Comparison of ENCODE assay signal across 29 mouse cellular contexts in the genomic region with DNA sequence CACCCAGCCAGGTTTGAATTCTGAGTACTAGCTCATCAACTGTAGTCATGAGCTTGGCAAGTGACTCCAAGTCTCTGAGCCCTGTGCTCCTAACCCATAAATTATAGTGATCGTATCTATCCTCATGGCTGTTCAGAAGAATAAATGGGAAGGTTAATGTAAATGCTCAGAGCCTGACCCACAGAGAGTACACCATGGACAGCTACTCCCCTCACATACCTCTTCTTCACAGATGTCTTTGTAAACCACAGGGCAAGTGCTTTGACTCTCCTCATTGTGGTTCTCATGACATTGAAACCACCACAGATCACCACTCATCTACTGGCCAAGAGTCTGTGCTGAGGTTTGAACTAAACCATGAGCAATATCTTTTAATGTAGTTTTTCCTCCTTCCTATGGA.
"Had no signal": no experiment of that assay in that cellular context is flagged by ENCODE, and none has a peak within 500 bp of the region (broad histone marks: within the 10 kb centered on the region; RNA-seq: fewer than 3 reads in every experiment).

No protein-coding gene starts in this region.

- DNase-seq: heart, postnatal 10 days; heart, postnatal 14 days; heart, postnatal 36 days; heart, postnatal 4 days; kidney, adult 11 months; kidney, adult 18-20 months; kidney, adult 2 months; kidney, adult 8-10 months; kidney, adult 9 months; kidney, postnatal 14 days; kidney, postnatal 25 days; kidney, postnatal 36 days; kidney, postnatal 4 days; layer of hippocampus, adult 9-11 months; layer of hippocampus, postnatal 36 days had no signal

- H3K27me3 ChIP-seq: heart, embryonic 12.5 days; heart, embryonic 13.5 days; heart, embryonic 15.5 days; hindbrain, embryonic 12.5 days; hindbrain, embryonic 13.5 days; hindbrain, embryonic 15.5 days; intestine, embryonic 15.5 days; kidney, embryonic 15.5 days had no signal

- H3K4me2 ChIP-seq: heart, embryonic 11.5 days; heart, embryonic 12.5 days; heart, embryonic 13.5 days; heart, embryonic 15.5 days; hindbrain, embryonic 12.5 days; hindbrain, embryonic 13.5 days; hindbrain, embryonic 14.5 days; hindbrain, embryonic 15.5 days; intestine, embryonic 15.5 days; kidney, embryonic 15.5 days had no signal

- H3K4me3 ChIP-seq: heart, embryonic 10.5 days; heart, embryonic 12.5 days; heart, embryonic 13.5 days; heart, embryonic 15.5 days; hindbrain, embryonic 10.5 days; hindbrain, embryonic 12.5 days; hindbrain, embryonic 13.5 days; hindbrain, embryonic 15.5 days; intestine, embryonic 15.5 days; kidney, embryonic 15.5 days; layer of hippocampus, adult 2 months; left cerebral cortex, adult 2 months had no signal

- H3K36me3 ChIP-seq: heart, embryonic 10.5 days; heart, embryonic 12.5 days; heart, embryonic 13.5 days; heart, embryonic 15.5 days; hindbrain, embryonic 10.5 days; hindbrain, embryonic 12.5 days; hindbrain, embryonic 13.5 days; hindbrain, embryonic 15.5 days; intestine, embryonic 15.5 days; kidney, embryonic 15.5 days had no signal
